In genomic region chrX:21715293-21715692, GRCm38 (mm10) we compare ENCODE assay signal across 27 mouse cellular contexts. TPM values are rescaled to one million over a fixed set of nuclear protein-coding genes. Genes with fewer than 3 reads are reported as not detected.
"Had no signal": no experiment of that assay in that cellular context is flagged by ENCODE, and none has a peak within 500 bp of the region (broad histone marks: within the 10 kb centered on the region; RNA-seq: fewer than 3 reads in every experiment).

No protein-coding gene starts in this region.

- H3K36me3 ChIP-seq: liver, embryonic 13.5 days; liver, embryonic 15.5 days; midbrain, embryonic 10.5 days; midbrain, embryonic 12.5 days; neural tube, embryonic 13.5 days; neural tube, embryonic 15.5 days had no signal

- H3K9me3 ChIP-seq: liver, embryonic 13.5 days; liver, embryonic 15.5 days; midbrain, embryonic 10.5 days; midbrain, embryonic 12.5 days; neural tube, embryonic 13.5 days; neural tube, embryonic 15.5 days had no signal

- DNase-seq: liver; liver, embryonic 13.5 days; liver, postnatal 0 days; midbrain, embryonic 14.5 days; retina, postnatal 1 day; right cerebral cortex, adult 18-20 months; right cerebral cortex, postnatal 25 days; right cerebral cortex, postnatal 4 days; spleen, adult 18-20 months; thymus, adult 18-20 months; thymus, postnatal 14 days; thymus, postnatal 36 days had no signal

- H3K9ac ChIP-seq: liver, embryonic 13.5 days; liver, embryonic 15.5 days; liver, postnatal 0 days; midbrain, embryonic 12.5 days; neural tube, embryonic 13.5 days; neural tube, embryonic 15.5 days had no signal

- H3K27me3 ChIP-seq: liver, embryonic 13.5 days; liver, embryonic 15.5 days; midbrain, embryonic 12.5 days; neural tube, embryonic 13.5 days; neural tube, embryonic 15.5 days had no signal

- H3K4me3 ChIP-seq: liver, embryonic 13.5 days; liver, embryonic 15.5 days; midbrain, embryonic 10.5 days; midbrain, embryonic 12.5 days; myocyte; neural tube, embryonic 13.5 days; neural tube, embryonic 15.5 days had no signal

- H3K27ac ChIP-seq: liver, embryonic 13.5 days; liver, embryonic 15.5 days; midbrain, embryonic 10.5 days; midbrain, embryonic 12.5 days; neural tube, embryonic 13.5 days; neural tube, embryonic 15.5 days had no signal

- ATAC-seq: liver, postnatal 0 days; midbrain, embryonic 16.5 days had no signal

- H3K4me2 ChIP-seq: liver, embryonic 11.5 days; liver, embryonic 13.5 days; liver, embryonic 15.5 days; midbrain, embryonic 12.5 days; neural tube, embryonic 13.5 days; neural tube, embryonic 15.5 days had no signal

- H3K4me1 ChIP-seq: liver, embryonic 13.5 days; liver, embryonic 15.5 days; midbrain, embryonic 10.5 days; midbrain, embryonic 12.5 days; neural tube, embryonic 13.5 days; neural tube, embryonic 15.5 days had no signal

RNA-seq across cellular contexts. Expression of gene Slc6a14, which starts 0.6 kb away (rescaled TPM):
- total RNA-seq: megakaryocyte, adult 5-6 weeks; megakaryocyte-erythroid progenitor cell, adult 5-6 weeks had no signal
- polyA plus RNA-seq: liver, embryonic 13.5 days; liver, embryonic 15.5 days; liver, postnatal 0 days; midbrain, embryonic 10.5 days; midbrain, embryonic 12.5 days; midbrain, embryonic 14.5 days; midbrain, embryonic 16.5 days; myocyte; neural tube, embryonic 13.5 days; neural tube, embryonic 15.5 days; small intestine, adult 2 months had no signal

RNA-seq across cellular contexts. Expression of gene Gm28269, which starts 29.6 kb away (rescaled TPM):
- total RNA-seq: megakaryocyte, adult 5-6 weeks; megakaryocyte-erythroid progenitor cell, adult 5-6 weeks had no signal
- polyA plus RNA-seq: liver, embryonic 11.5 days; liver, embryonic 13.5 days; liver, embryonic 15.5 days; liver, postnatal 0 days; midbrain, embryonic 10.5 days; midbrain, embryonic 12.5 days; midbrain, embryonic 14.5 days; midbrain, embryonic 16.5 days; myocyte; neural tube, embryonic 11.5 days; neural tube, embryonic 13.5 days; neural tube, embryonic 15.5 days; small intestine, adult 2 months; stomach, embryonic 14.5 days; stomach, embryonic 16.5 days; thymus, postnatal 0 days had no signal
